Mouse (Mus musculus): ENCODE data around the gene 9130023H24Rik.
A peak's percentile ranks its signal among the peaks of the same experiment; 100 is the strongest.

9130023H24Rik gene

DNA sequence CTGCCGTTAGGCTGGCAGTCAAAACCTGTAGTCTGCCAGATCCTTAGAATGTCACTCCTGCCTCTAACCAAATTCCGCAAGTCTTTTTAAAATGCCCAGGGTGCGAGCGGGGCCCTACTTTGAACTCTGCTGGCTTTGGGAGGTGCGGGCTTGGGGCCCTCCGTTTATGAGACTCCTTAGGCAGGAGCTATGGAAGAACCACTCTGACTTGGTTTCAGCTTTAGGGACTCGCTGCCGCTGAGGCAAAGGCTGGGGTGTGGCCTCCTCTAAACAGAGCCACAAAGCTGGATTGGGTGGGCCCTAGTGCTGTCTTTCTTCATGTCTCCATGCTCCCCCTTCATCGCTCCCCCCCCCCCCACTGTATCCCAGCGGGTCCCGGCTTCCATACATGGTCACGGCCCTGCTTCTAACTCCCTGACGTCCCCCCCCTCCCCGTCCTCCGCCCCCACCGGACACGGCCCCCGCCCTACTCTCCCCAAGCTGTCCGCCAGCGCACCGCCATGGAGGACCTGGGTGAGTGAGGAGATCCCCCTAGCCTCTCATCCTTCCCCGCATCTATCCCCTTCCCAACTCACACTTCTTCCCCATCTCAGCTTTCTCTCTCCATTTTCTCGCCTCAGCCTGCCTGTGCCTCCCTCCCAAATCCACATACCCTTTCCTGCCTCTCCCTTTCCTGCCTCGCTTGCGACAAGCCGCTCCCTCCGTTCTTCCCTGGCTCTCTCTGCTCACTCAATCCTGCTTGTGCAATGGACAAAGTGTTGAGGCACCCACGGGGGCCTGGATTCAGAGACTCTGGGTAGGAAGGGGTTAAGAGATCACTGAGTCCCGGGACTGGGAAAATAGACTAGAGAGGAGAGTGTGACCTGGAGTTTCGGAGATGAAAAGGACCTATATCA is 8.9 kb upstream of the 9130023H24Rik start, which contains the start of gene Tgfb1i1:
Gene Tgfb1i1, plus strand, starts transcription at position 317 of the 896 bp plus-strand sequence.
- peak; percentile 47 for DNase-seq

- DNase-seq = no peak
Observed at GRCm38 (mm10) chr7:128245547-128245946, 7.7 kb upstream of the 9130023H24Rik start.

- no peak for DNase-seq
Observed at GRCm38 (mm10) chr7:128244410-128245025, 6.7 kb upstream of the 9130023H24Rik start.

- DNase-seq = no peak
Observed at GRCm38 (mm10) chr7:128243921-128244320, 6.1 kb upstream of the 9130023H24Rik start.

DNA sequence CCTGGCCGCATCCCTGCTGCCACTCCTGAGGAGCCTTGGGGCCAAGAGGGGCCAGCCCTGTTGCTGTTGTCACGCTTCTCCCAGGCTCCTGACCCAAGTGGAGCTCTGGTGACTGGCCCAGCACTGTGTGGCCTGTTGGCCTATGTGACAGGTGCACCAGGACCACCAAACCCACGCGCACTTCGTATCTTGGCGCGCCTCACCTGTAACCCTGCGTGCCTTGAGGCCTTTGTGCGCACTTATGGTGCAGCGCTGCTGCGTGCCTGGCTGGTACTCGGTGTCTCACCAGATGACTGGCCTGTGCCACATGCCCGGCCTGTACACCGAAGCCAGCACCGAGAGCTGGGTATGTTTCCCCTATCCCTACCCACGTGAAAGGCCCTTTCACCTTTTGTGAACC is 4.5 kb upstream of the 9130023H24Rik start:
- DNase-seq = peak; percentile 41

GRCm38 (mm10) chr7:128240131-128240784 is 2.4 kb upstream of the 9130023H24Rik start:
- peak; percentile 71 for DNase-seq

DNA sequence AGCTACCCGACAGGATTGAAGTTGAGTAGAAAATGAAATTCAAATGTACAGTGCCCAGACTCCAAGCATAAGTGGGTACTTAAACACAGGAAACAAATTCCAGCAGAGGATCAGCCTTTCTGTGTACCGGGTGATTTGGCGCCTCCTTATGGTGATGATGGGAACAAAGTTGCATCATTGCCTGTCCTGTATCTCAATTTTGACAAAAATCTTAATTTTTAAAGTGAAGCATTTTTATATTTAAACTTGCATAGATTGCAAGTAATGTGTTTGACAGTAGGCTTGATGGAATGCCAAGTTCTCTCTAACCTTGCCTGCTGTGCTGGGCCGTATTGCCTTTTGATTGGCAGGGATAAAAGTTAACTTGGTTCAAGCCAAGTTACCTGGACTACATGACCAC is 1.2 kb upstream of the 9130023H24Rik start:
- peak; percentile 47 for DNase-seq

- DNase-seq = no peak
Observed at GRCm38 (mm10) chr7:128237593-128237926, 271 bp downstream of the 9130023H24Rik start.

- peak; percentile 86 for DNase-seq
Observed at GRCm38 (mm10) chr7:128236856-128237592, 807 bp downstream of the 9130023H24Rik start, which contains the start of gene Armc5. Gene Armc5, plus strand, starts transcription at chr7:128237342.

DNA sequence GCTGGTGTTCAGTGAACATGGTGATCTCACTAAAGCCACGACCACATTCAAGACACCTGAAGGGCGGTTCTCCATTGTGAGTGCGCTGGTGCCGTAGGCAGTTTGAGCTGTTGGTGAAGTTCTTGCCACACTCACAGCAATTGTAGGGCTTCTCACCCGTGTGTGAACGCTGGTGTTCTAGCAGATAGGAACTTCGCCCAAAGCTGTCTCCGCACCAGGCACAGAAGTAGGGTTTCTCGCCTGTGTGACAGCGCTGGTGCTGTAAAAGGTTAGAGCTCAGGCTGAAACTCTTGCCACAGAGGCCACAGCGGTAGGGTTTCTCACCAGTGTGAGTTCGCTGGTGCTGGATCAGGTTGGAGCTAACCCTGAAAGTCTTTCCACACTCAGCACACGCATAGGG is 1.4 kb downstream of the 9130023H24Rik start:
- DNase-seq = peak; percentile 55

DNA sequence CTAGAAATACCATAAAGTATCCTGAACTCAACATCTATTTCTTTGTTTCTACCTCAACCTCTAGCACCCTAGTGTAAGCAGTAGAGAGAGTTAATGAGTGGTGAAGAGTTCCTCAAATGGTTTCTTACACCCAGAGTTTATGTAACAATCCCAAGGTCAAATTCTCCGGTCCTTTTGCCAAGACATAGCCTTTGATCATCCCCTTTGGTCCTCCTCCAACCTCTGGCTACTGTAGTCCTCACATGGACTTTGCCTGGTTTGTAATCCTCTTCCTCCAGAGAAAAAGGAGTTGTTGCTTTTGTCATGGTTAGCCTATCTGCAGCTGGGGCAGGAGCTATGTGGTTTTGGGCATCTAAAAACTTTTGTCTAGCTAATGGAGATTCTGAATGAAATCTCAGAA is 2.4 kb downstream of the 9130023H24Rik start:
- no peak for DNase-seq

DNA sequence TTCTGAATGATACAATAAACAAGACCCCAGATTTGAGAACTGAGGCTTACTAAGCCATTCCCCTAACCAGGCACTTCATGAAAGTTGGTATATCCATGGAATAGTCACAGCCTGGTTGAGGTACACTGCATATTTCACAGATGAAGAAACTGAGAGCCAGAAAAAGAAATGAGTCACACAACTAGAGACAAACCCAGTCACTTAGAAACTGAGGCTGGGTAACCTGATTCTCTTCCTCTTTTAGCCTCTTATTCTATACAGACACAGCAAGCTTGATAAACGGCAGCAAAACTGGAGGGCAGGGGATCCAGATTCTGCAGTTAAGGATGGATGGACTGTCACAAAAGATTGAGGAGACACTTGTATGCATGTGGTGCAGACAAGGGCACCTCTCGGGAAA is 3.0 kb downstream of the 9130023H24Rik start:
- DNase-seq = no peak

DNA sequence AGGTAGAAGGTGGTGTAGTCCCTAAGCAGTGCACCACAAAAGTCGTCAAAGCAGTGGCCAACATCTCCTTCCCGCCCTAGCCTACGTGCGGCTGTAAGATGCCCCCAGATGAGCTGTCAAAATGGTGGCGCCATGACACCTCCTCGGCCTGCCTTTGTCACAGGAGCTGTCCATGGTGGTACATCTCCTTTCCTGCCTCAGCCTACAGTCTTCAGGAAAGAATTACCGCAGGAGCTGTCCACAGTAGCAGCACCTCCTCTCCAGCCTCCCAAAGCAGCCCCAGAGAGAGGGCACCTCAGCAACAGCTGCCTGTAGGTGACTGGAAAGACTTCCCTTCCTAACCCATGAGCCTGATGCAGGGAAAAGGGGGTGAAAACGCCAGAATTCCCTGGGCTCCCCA is 6.1 kb downstream of the 9130023H24Rik start:
- no peak for DNase-seq

DNA sequence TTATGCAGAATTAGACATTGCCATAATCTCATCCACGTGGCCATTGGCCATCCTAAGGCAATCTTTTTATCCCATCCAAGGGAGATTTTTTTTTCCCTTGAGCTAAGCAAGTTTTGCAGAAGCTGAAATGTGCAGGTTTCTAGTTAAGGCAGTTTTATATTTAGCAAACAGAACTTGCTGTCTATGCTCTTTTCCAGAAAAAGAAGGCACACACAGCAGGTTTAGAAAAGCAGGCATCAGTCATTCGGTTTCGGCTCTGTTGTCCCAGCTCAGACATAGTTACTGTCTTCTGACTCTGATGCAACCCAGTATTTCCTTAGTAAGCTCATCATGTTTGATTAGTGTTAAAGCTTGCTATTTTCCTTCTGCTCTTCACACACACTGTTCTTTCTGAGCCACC is 16.9 kb downstream of the 9130023H24Rik start:
- no peak for DNase-seq

- no peak for DNase-seq
Observed at GRCm38 (mm10) chr7:128219952-128220351, 17.9 kb downstream of the 9130023H24Rik start.

- DNase-seq = no peak
Observed at GRCm38 (mm10) chr7:128209826-128210225, 28.0 kb downstream of the 9130023H24Rik start.

DNA sequence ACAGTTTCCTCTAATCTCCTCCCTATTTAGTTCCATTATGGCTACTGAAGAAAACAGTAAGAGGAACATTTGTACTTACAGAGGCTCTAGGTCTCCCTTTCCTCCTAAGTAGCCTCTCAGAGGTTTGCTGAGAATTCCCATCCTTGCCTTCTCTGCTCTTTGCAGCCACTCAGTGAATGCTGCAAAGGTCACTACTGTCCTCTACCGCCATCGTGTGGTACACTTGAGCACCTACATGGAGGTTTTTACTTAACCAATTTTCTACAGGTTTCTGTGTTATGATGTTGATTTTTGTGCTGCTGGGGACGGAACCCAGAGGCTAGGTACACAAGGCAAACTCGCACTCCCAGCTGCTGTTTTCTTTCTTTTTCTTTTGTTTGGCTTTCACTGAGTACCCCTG is 29.6 kb downstream of the 9130023H24Rik start:
- peak; percentile 39 for DNase-seq

DNA sequence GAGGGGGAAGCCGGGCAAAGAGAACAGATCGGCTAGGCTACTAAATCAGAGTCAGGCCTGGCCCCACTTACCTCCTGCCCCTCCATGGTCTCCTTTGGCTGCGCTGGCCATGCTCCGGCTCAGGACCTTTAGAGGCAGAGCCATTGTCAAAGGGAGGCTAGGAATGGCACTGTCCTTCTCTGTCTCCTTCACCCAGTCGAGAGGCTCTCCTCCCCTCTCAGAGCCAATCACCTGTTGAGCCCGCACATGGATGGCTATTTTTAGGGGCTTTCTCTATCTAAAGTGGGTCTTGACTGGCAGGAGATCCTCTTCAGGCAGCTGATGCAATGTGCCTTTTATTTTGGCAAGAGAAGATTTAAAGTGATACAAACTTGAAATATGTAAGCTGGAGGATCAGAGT is 31.7 kb downstream of the 9130023H24Rik start, which contains the start of gene Cox6a2:
Gene Cox6a2, minus strand, starts transcription at position 236 of the 400 bp plus-strand sequence.
- DNase-seq = no peak

- no peak for DNase-seq
Observed at GRCm38 (mm10) chr7:128205695-128206094, 32.1 kb downstream of the 9130023H24Rik start.

DNA sequence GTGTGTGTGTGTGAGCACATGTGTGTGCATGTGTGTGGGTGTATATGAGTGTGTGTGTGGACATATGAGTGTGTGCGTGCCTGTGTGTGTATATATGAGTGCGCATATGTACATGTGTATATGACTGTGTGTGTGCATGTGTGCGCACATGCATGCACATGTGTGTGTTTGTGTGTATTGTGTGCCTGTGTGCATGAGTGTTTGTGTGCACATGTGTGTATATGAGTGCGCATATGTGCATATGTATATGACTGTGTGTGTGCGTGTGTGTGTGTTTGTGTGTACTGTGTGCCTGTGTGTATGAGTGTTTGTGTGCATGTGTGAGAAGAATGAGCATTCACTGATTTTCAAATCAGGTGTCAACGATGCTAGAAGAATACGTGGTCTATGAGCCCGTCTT is 33.7 kb downstream of the 9130023H24Rik start:
- DNase-seq = no peak

DNA sequence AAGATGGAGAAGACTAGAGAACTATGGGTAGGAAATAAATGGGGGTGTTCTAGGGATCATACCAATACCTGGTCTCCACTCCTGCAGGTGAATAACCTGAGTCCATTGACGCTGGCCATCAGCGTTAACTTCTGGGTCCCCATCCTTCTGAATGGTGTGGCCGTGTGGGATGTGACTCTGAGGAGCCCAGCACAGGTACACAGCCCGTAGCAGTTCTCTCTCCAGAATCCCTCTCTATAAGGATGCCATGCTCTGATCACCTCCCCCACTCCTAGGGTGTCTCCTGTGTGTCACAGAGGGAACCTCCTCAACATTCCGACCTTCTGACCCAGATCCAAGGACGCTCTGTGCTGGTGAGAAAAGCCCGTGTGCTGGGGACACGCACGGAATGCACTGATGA is 34.8 kb downstream of the 9130023H24Rik start:
- DNase-seq = no peak

- DNase-seq = no peak
Observed at GRCm38 (mm10) chr7:128201607-128202006, 36.2 kb downstream of the 9130023H24Rik start.
